15 mouse cellular contexts compared by ENCODE assay signal in the genomic region with DNA sequence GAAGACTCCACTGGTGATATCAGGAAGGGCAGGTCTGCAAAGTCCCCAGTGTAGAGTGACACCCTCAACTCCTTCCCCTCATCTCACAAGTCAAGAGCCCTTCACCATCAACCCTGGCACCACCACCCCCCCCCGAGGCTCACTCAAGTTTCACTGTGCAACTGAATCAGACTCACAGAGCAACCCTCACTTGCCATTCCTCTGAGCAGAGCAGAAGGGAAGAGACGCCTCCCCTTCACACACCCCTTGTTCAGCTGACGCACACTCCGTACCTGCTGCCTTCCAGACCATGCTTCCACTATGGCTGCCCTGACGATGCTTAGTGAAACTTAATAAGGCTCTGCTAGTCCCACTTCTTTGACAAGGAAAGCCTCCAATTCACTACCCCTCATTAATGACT.
"Had no signal": no experiment of that assay in that cellular context is flagged by ENCODE, and none has a peak within 500 bp of the region (broad histone marks: within the 10 kb centered on the region; RNA-seq: fewer than 3 reads in every experiment).

No protein-coding gene starts in this region.

- H3K4me3 ChIP-seq: lung, embryonic 15.5 days; megakaryocyte, embryonic 14.5 days; midbrain, embryonic 13.5 days; midbrain, embryonic 15.5 days; neural tube, embryonic 12.5 days had no signal

- H3K9ac ChIP-seq: liver, embryonic 14.5 days; lung, embryonic 15.5 days; midbrain, embryonic 13.5 days; midbrain, embryonic 15.5 days; neural tube, embryonic 12.5 days had no signal

- H3K4me1 ChIP-seq: lung, embryonic 15.5 days; midbrain, embryonic 13.5 days; midbrain, embryonic 15.5 days; neural tube, embryonic 12.5 days had no signal

- H3K27ac ChIP-seq: liver, embryonic 14.5 days; lung, embryonic 15.5 days; midbrain, embryonic 13.5 days; midbrain, embryonic 15.5 days; neural tube, embryonic 12.5 days had no signal

- H3K9me3 ChIP-seq: lung, embryonic 15.5 days; midbrain, embryonic 13.5 days; midbrain, embryonic 15.5 days; neural tube, embryonic 12.5 days had no signal

- H3K36me3 ChIP-seq: lung, embryonic 15.5 days; midbrain, embryonic 13.5 days; midbrain, embryonic 15.5 days; neural tube, embryonic 12.5 days had no signal

- H3K27me3 ChIP-seq: lung, embryonic 15.5 days; megakaryocyte, embryonic 14.5 days; midbrain, embryonic 13.5 days; midbrain, embryonic 15.5 days; neural tube, embryonic 12.5 days had no signal

- DNase-seq: lung, adult 2 months; lung, postnatal 10 days; lung, postnatal 4 days; right cerebral cortex, postnatal 14 days; spleen, adult 18-20 months; thymus, adult 18-20 months; thymus, postnatal 14 days; thymus, postnatal 36 days had no signal

- ATAC-seq: midbrain, embryonic 13.5 days; midbrain, embryonic 15.5 days had no signal

- H3K4me2 ChIP-seq: lung, embryonic 15.5 days; midbrain, embryonic 11.5 days; midbrain, embryonic 13.5 days; midbrain, embryonic 15.5 days; neural tube, embryonic 12.5 days had no signal
